Mouse (Mus musculus): ENCODE results near the gene Cdh23.

- TF ChIP-seq CTCF (IDR thresholded peaks at IDR 0.05; ENCODE audit: control insufficient read depth, insufficient read depth, insufficient read length): no peak
- no peak for TF ChIP-seq USF1 (IDR thresholded peaks at IDR 0.05; ENCODE audit: low read depth)
- no peak for TF ChIP-seq MYOD1 (IDR thresholded peaks at IDR 0.05; ENCODE audit: control insufficient read depth, insufficient read length, low read depth)
- no peak for TF ChIP-seq MAX (IDR thresholded peaks at IDR 0.05)
- no peak for TF ChIP-seq FOSL1 (IDR thresholded peaks at IDR 0.05; ENCODE audit: insufficient read depth, low read length, poor library complexity, severe bottlenecking)
These were observed 241.1 kb downstream of the Cdh23 start for GRCm38 (mm10) chr10:60455193-60455592.

Data from C2C12 (cell line).